Mouse (Mus musculus): ENCODE data around the gene Tmem132d. TPM values are rescaled to one million over a fixed set of nuclear protein-coding genes. Genes with fewer than 3 reads are reported as not detected.

Gene Tmem132d
- polyA plus RNA-seq, 1 experiment from 2014 or later: 1.3 TPM

- H3K27me3 ChIP-seq: no peaks in the 10 kb centered on the region
- H3K27ac ChIP-seq: no peak overlapping the region
- H3K4me3 ChIP-seq: no peak overlapping the region
- H3K9ac ChIP-seq: no peak overlapping the region
- H3K36me3 ChIP-seq: no peaks in the 10 kb centered on the region
- no peak for ATAC-seq (ENCODE audit: insufficient number of reproducible peaks, insufficient read depth, low FRiP score, low TSS enrichment)
- WGBS: 85% methylated on average over 9 of the region's 9 CpGs
- no peaks in the 10 kb centered on the region for H3K4me1 ChIP-seq
- H3K9me3 ChIP-seq: no peaks in the 10 kb centered on the region
- H3K4me2 ChIP-seq (replicated peaks): no peak overlapping the region
Measured at GRCm38 (mm10) chr5:128407546-128407945, 25.3 kb downstream of the Tmem132d start.

GRCm38 (mm10) chr5:128405071-128405470, 27.8 kb downstream of the Tmem132d start:
- ATAC-seq (ENCODE audit: insufficient number of reproducible peaks, insufficient read depth, low FRiP score, low TSS enrichment): no peak
- 89% methylated on average over 8 of the region's 8 CpGs for WGBS
- H3K9me3 ChIP-seq: no peaks in the 10 kb centered on the region

GRCm38 (mm10) chr5:128404223-128404622, 28.7 kb downstream of the Tmem132d start:
- Histone ChIP-seq H3K4me2 (replicated peaks) (no peak overlapping the region), H3K4me3 (no peak overlapping the region), H3K4me1 (no peaks in the 10 kb centered on the region), H3K27me3 (no peaks in the 10 kb centered on the region), H3K9ac (no peak overlapping the region), H3K36me3 (no peaks in the 10 kb centered on the region), H3K27ac (no peak overlapping the region), H3K9me3 (no peaks in the 10 kb centered on the region)
- WGBS: 87% methylated on average over 3 of the region's 3 CpGs
- no peak for ATAC-seq (ENCODE audit: insufficient number of reproducible peaks, insufficient read depth, low FRiP score, low TSS enrichment)

More at GRCm38 (mm10) chr5:128405071-128405470, 27.8 kb downstream of the Tmem132d start:
- Histone ChIP-seq H3K9ac (no peak overlapping the region), H3K4me3 (no peak overlapping the region), H3K4me2 (replicated peaks) (no peak overlapping the region), H3K27me3 (no peaks in the 10 kb centered on the region), H3K36me3 (no peaks in the 10 kb centered on the region), H3K27ac (no peak overlapping the region), H3K4me1 (no peaks in the 10 kb centered on the region)

- Histone ChIP-seq H3K4me1 (0 out of 2 replicates have a peak, but pooled peaks cover 3% of the 10 kb centered on the region), H3K4me2 (replicated peaks) (no peak overlapping the region), H3K36me3 (no peaks in the 10 kb centered on the region), H3K9me3 (peaks cover 11% of the 10 kb centered on the region; the same call in 1 of the 2 replicates), H3K9ac (no peak overlapping the region), H3K27me3 (no peaks in the 10 kb centered on the region), H3K27ac (no peak overlapping the region), H3K4me3 (no peak overlapping the region)
- no peak for ATAC-seq (ENCODE audit: insufficient number of reproducible peaks, insufficient read depth, low FRiP score, low TSS enrichment)
- 85% methylated on average over 3 of the region's 3 CpGs for WGBS
Measured at GRCm38 (mm10) chr5:128392372-128392771, 40.5 kb downstream of the Tmem132d start.

GRCm38 (mm10) chr5:128389665-128390064, 43.2 kb downstream of the Tmem132d start:
- Histone ChIP-seq H3K36me3 (no peaks in the 10 kb centered on the region), H3K4me2 (replicated peaks) (no peak overlapping the region), H3K4me1 (0 out of 2 replicates have a peak, but pooled peaks cover 3% of the 10 kb centered on the region), H3K9me3 (0 out of 2 replicates have a peak, but pooled peaks cover 3% of the 10 kb centered on the region), H3K4me3 (no peak overlapping the region), H3K27me3 (no peaks in the 10 kb centered on the region), H3K27ac (no peak overlapping the region), H3K9ac (no peak overlapping the region)
- WGBS: 57% methylated on average over 4 of the region's 4 CpGs
- ATAC-seq (ENCODE audit: insufficient number of reproducible peaks, insufficient read depth, low FRiP score, low TSS enrichment): no peak

- Histone ChIP-seq H3K4me2 (replicated peaks) (no peak overlapping the region), H3K4me3 (no peak overlapping the region), H3K27me3 (no peaks in the 10 kb centered on the region), H3K9me3 (0 out of 2 replicates have a peak, but pooled peaks cover 3% of the 10 kb centered on the region), H3K27ac (no peak overlapping the region), H3K36me3 (no peaks in the 10 kb centered on the region), H3K4me1 (0 out of 2 replicates have a peak, but pooled peaks cover 3% of the 10 kb centered on the region), H3K9ac (no peak overlapping the region)
- WGBS: 47% methylated on average over 7 of the region's 7 CpGs
- no peak for ATAC-seq (ENCODE audit: insufficient number of reproducible peaks, insufficient read depth, low FRiP score, low TSS enrichment)
Measured at GRCm38 (mm10) chr5:128388358-128389141, 44.3 kb downstream of the Tmem132d start.

GRCm38 (mm10) chr5:128369814-128370213, 63.1 kb downstream of the Tmem132d start:
- Histone ChIP-seq H3K9ac (no peak overlapping the region), H3K27ac (no peak overlapping the region), H3K27me3 (no peaks in the 10 kb centered on the region), H3K36me3 (no peaks in the 10 kb centered on the region), H3K4me3 (no peak overlapping the region), H3K4me2 (replicated peaks) (no peak overlapping the region), H3K9me3 (no peaks in the 10 kb centered on the region), H3K4me1 (no peaks in the 10 kb centered on the region)
- WGBS: 87% methylated on average over 3 of the region's 3 CpGs
- ATAC-seq (ENCODE audit: insufficient number of reproducible peaks, insufficient read depth, low FRiP score, low TSS enrichment): no peak

GRCm38 (mm10) chr5:128369111-128369510, 63.8 kb downstream of the Tmem132d start:
- H3K9ac ChIP-seq: no peak overlapping the region
- no peaks in the 10 kb centered on the region for H3K27me3 ChIP-seq
- 87% methylated on average over 7 of the region's 7 CpGs for WGBS
- ATAC-seq (ENCODE audit: insufficient number of reproducible peaks, insufficient read depth, low FRiP score, low TSS enrichment): no peak
- H3K9me3 ChIP-seq: no peaks in the 10 kb centered on the region
- H3K4me1 ChIP-seq: no peaks in the 10 kb centered on the region
- no peak overlapping the region for H3K4me3 ChIP-seq
- no peak overlapping the region for H3K27ac ChIP-seq
- no peak overlapping the region for H3K4me2 ChIP-seq (replicated peaks)
- H3K36me3 ChIP-seq: no peaks in the 10 kb centered on the region

GRCm38 (mm10) chr5:128365261-128365985, 67.5 kb downstream of the Tmem132d start:
- no peaks in the 10 kb centered on the region for H3K27me3 ChIP-seq
- no peaks in the 10 kb centered on the region for H3K36me3 ChIP-seq
- H3K4me1 ChIP-seq: no peaks in the 10 kb centered on the region
- H3K9me3 ChIP-seq: no peaks in the 10 kb centered on the region
- H3K4me2 ChIP-seq (replicated peaks): no peak overlapping the region
- H3K27ac ChIP-seq: no peak overlapping the region
- H3K9ac ChIP-seq: no peak overlapping the region
- 80% methylated on average over 3 of the region's 3 CpGs for WGBS
- no peak overlapping the region for H3K4me3 ChIP-seq
- no peak for ATAC-seq (ENCODE audit: insufficient number of reproducible peaks, insufficient read depth, low FRiP score, low TSS enrichment)

GRCm38 (mm10) chr5:128360946-128361675, 71.8 kb downstream of the Tmem132d start:
- H3K4me1 ChIP-seq: no peaks in the 10 kb centered on the region
- H3K27me3 ChIP-seq: peaks cover 3% of the 10 kb centered on the region; the same call in 1 of the 2 replicates
- H3K4me2 ChIP-seq (replicated peaks): no peak overlapping the region
- ATAC-seq (ENCODE audit: insufficient number of reproducible peaks, insufficient read depth, low FRiP score, low TSS enrichment): no peak
- H3K36me3 ChIP-seq: no peaks in the 10 kb centered on the region
- no peaks in the 10 kb centered on the region for H3K9me3 ChIP-seq
- H3K27ac ChIP-seq: no peak overlapping the region
- H3K9ac ChIP-seq: no peak overlapping the region
- 59% methylated on average over 23 of the region's 23 CpGs for WGBS
- no peak overlapping the region for H3K4me3 ChIP-seq

GRCm38 (mm10) chr5:128348835-128349234, 84.0 kb downstream of the Tmem132d start:
- no peak for ATAC-seq (ENCODE audit: insufficient number of reproducible peaks, insufficient read depth, low FRiP score, low TSS enrichment)
- no peaks in the 10 kb centered on the region for H3K9me3 ChIP-seq
- WGBS: 34% methylated on average over 2 of the region's 2 CpGs
- no peaks in the 10 kb centered on the region for H3K27me3 ChIP-seq
- no peak overlapping the region for H3K4me2 ChIP-seq (replicated peaks)
- no peak overlapping the region for H3K4me3 ChIP-seq
- no peaks in the 10 kb centered on the region for H3K36me3 ChIP-seq
- no peaks in the 10 kb centered on the region for H3K4me1 ChIP-seq
- H3K27ac ChIP-seq: no peak overlapping the region
- no peak overlapping the region for H3K9ac ChIP-seq
